Mouse (Mus musculus) hematopoietic stem cell, adult 5-6 weeks (primary cell): ENCODE data around the gene Adora3. TPM values are rescaled to one million over a fixed set of nuclear protein-coding genes. Genes with fewer than 3 reads are reported as not detected.

Source experiments
- ATAC-seq, 2 experiments: fragments of 125-278 bp in 1 of 2; replicated peaks in 1 of 2; 2 replicates each; pipeline ENCODE4 v1.8.0; 2016 to 2017; ENCODE audit warnings: inconsistent platforms in 2 of 2, mild to moderate bottlenecking in 2 of 2, moderate number of reproducible peaks in 2 of 2, low read depth in 1 of 2, moderate TSS enrichment in 1 of 2; ENCODE audit not compliant: low FRiP score in 2 of 2, poor library complexity in 2 of 2, severe bottlenecking in 2 of 2, insufficient read depth in 1 of 2, low TSS enrichment in 1 of 2
- total RNA-seq: library from RNA; stranded (forward); fragments of 172-1452, 232-1000 nt; gene quantifications from 2 replicates; pipeline ENCODE4 v1.2.3, GENCODE M21; 2017

Adora3 gene
- total RNA-seq, 1 experiment from 2014 or later, result not detected

DNA sequence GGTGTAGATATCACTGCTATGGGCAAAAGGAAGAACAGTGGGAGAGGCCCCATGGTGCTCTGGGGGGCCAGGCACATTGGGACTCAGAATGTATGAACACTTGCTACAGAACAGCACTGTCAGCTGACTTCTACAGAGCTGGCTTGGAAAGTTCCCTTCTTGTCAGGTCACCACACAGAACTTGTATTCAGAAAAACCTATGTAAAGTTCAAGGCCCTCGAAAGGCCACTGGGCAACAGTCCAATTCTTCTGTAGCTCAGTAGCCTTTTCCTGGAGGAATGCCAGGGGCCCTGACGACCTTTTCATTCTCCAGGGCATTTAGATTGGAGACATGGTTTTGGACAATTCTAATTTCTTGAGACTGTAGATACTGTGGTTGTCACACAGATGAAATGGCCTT, 2.5 kb upstream of the Adora3 start:
- ATAC-seq, result no peak

DNA sequence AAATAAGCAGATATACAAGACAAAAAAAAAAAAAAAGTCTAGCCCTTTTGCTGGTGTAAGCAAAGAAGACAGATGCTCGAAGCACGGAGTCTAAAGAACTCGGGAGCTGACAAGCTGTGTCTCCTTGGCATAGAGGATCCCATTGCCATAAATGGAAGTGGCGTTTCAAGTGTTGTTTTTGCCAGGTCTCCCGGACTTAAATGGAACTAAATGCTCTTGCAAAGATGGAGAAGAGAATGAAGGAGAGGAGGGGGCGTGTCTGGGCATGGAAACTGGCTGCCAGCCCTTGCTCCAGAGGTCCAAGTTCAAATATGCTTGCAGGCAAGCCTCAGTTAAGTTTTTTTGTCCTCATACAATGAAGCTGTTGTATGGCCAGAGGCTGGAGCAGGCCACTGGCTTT, 1.4 kb downstream of the Adora3 start:
- ATAC-seq, result no peak

DNA sequence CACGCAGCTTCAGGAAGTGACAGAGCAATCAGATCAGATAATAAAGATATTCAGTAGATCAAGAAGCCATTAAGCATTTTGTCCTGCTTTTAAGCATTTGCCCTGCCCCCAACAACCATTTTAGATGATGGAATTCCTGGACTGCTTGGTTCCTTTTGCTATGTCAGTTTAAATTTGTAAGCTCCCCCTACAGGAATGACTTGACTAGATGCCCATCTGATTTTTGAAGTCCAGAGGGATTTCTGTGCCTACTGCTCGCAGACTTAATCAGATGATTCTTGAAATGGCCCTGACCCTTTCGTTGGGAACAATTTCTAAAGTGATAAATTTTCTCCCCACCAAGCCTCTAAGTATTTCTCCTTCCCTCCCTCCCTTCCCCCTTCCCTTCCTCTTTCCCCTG, 1.9 kb downstream of the Adora3 start:
- no peak for ATAC-seq

DNA sequence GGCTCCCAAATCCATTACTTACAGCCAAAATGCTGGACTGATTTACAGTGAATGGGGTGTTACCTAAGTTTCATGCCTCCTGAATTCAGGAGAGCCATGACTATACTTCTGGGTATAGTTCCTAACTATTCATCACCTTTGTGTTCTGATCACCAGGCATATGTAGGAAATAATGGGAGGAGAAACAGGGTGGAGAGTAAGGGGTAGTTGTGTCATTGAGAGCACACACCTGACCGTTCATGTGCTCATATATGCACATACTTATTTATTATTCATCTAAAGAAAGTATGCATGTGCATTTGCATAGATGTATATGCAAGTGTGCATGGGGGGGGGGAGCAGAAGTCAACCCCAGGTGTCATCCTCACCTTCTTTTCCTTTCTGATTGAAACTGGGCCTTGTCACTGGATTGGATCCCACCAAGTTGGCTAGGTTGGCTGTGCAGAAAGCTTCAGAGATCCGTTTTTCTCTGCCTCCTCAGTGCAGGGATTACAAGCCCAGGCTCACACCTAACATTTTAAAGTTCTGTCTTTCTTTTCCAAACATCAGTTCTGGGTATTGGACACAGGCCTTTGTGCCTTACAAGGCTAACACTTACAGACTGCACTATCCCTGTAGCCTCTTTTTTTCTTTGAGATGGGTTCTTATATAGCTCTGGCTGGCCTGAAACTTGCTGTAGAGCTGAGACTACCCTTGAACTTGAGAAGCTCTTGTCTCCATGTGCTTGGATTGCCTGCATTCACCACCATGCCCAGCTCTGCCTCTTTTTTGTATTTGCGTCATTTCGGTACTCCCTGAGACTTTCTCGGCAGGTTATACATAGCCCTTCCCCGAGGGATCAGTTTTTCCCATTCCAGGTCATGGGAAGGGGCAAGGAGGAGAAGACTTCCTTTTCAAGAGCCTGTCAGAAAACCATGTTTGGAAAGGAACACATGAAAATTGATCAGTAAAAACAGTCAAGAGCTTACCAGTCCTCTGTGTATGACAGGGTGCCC, 3.1 kb downstream of the Adora3 start:
- ATAC-seq, result no peak

DNA sequence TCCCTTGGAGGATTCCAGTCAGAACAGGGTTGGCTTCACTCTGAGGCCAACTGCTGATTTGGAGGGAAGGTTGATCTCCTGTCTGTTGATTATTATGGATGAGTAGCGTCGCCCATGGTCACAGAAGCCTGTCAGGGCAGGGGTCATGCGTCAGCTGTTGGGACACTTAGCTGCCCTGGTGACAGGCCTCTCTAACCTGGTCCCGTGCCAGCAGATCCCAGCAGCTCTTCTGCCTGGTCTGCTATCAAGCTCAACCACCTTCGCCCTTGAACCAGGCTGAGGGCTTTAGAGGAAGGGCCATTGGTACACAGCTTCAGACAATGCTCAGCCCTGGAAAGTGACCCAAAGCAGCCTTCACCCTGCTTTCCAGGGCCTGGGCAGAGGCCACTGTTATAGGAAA, 5.4 kb downstream of the Adora3 start:
- no peak for ATAC-seq

DNA sequence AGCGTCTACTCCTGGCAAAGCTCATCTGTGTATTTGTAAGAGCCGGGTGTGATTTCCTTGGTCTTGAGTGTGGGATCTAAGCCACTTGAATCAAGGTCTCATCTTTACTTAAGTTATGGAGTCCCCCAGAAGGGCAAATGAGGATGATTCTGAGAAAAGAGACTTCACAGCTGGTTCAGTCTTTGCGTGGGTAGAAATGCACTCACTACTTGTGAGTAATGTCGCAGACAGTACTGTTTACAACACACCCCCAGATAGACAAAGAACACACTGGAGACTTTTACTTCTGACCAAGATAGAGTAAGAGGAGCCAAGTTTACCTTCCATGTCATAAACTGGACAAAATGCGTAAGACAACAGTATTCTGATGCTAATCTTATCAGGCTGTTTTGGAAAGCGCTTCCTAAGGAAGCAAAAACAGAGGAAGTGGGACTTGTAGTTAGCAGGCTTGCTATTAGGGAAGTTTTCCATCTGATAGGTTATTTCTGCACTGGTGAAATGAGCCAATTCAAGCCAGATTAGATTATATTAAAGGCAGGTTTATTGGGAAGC, 6.7 kb downstream of the Adora3 start:
- ATAC-seq, result no peak

DNA sequence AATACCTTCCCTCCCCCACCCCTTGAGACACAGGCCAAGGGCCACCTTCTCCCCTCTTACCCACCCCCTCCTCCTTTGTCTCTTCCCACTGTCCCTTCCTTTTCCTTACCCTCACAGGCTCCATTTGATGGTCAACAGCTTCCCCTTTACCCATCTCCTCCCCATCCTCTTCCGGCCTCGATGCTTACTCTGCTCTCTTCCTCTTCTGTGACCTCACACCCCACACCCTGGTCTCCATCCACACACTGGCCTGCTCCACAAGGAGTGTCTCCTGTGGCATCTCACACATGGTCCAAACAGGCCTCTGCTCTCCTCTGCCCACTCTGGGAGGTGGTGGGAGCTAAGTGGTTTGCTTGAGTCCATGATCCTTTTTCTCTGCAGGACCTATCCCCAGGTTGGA, 7.3 kb downstream of the Adora3 start:
- ATAC-seq, result 0 out of 4 replicates have a peak, but pooled peaks of 1 of the 2 experiments have one; percentile 42

DNA sequence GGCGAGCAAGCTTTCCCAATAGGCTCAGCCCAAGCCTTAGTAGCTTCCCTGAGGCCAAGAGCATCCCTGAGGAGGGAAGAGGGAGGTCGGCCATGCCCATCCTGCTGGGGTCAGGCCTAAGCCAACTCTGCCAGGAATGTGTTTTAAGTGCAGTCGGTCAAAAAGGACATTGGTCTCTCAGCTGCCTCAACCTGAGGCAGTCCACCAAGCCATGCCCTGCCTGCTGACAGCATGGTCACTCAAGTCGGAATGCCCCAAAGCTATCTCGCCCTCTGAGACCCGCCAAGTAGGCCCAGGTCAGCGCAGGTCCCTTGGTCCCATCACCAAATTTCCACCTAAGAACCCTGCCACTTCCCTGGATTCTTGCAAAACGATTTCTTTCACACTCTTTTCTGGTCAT, 8.1 kb downstream of the Adora3 start:
- ATAC-seq, result no peak

DNA sequence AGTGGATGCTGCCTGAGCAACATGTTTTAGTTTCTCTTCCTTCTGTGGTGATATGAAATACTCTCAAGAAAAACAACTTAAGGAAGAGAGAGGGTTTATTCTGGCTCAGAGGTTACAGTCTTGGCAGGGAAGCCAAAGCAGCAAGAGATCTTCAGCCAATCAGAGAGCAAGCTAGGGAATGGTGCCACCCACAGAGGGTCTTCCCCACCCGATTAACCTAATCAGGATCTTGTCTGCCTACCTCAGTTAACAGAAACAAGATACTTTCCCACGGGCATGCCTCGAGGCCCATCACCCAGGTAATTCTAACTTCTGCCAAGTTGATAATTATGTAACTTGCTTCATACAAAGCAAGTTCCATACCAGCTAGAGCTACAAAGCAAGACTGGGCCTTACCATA, 9.8 kb downstream of the Adora3 start:
- no peak for ATAC-seq

DNA sequence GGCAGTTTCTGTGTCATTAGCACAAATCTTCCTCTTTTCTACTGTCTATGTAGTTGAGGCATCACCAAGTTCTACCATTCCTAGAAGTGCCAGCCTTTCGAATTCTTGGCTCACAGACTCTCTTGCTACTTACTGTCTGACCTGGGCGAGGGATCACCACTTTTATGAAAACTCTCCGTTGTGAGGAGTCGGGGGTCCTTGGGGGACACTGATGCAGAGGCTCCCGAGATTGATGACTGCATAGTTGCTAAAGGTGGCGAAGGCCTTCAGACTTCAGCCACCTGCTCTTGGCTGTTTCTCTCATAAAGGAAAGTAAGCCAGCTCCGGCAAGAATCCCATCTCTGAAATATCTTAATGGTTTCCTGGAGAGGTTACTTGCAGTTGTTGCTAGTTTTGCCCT, 11.4 kb downstream of the Adora3 start:
- ATAC-seq, result no peak

DNA sequence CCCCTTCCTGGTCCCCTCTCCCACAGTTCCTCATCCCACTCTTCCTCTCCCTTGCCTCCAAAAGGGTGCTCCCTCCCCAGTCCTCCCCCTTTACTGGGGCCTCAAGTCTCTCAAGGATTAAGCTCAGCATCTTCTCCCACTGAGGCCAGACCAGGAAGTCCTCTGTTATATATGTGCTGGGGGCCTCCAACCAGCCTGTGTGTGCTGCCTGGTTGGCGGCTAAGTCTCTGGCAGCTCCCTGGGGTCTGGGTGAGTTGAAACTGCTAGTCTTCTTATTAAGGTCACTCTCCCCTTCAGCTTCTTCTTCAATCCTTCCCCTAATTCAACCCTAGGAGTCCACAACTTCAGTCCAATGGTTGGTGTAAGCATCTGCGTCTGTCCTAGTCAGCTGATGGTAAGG, 12.5 kb downstream of the Adora3 start:
- no peak for ATAC-seq

DNA sequence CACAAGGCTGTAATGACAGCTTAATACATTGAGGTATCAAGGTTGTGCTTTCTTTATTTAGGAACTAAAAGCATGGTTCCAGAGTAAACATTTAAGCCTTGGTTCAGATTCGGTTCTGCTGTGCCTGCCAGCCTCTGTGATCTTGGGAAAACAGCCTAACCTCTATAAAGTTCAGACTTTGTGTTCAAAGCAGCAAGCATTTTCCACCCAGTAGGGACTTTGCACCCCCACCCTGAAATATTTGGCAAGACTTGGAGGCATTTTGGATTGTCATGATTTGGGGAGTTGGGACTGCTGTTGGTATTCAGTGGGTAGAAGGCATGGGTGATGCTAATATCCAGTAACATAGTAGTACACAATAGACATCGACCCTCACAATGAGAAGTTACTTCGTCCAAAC, 18.3 kb downstream of the Adora3 start:
- ATAC-seq, result no peak

DNA sequence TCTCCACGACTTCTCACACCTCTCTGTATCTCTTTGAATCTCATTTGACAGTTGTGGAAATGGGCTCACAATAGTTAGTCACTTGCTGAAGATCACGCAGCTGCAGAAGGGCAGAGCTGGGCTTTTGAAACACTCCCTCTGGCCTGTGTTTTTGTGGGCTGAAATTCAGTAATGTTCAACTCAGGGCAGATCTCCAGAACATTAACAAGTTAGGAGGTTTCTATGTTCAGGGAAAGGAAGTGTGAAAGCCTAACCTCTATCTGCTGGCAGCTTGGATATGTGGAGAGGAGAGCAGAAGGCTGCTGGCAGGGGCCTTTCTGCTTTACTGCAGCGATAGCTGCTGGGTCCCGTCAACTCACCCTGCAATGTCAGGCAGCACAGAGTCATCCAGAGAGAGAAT, 19.6 kb downstream of the Adora3 start:
- no peak for ATAC-seq

DNA sequence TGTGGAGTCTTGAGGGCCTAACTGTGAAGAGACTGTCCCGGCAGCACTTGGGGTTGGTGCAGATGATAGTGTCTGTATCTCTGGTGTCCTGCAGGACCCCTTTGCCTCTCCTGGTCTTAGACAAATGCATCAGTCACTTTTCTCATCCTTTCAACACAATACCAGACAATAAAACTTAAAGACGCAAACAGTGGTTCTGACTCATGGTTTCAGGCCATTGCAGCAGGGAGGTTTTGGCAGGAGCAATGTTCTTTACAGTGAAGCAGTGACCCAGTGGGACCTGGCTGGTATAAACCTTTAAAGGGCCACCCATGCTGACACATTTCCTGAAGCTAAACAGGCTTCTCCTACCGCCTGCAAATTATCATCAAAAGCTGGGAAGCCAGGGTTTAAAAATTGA, 20.5 kb downstream of the Adora3 start:
- no peak for ATAC-seq

DNA sequence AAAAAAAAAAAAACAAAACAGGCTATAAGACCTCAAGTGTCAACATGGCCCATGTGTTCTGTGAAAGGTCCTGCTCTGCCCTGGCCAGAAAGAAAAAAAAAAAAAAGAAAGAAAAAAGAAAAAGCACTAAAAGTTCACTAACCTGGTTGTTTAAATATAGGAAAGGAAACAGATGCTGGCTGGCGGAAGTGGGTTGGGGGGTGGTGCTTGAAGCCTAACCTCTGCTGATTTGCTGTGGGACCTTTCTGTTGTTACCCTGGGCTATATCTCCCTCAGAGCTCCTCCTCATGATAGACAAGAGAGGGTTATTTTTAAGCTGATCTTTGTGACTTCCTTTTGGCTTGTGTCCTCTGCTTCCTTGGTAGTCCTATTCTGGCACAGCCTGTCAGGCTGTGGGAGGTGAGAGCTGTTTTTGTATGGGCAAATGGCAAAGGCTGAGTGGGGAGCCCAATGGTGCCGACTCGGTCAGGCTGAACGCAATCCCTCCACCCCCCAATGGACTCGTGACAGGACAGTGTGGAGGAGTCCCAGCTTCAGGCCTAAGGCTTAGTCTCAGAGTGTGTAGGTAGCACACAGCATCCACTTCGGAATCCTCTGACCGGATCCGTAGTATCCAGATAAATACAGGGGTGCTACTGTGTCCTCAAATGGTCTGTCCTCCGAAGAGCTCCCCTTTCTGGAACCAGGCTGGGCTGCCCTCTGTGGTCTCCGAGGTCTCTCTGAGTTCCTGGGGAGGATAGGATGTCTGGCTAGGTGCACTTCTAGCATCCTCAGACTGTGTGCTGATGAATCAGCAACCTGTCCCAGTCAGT, 21.3 kb downstream of the Adora3 start:
- ATAC-seq, result peak; percentile 43 to 62

DNA sequence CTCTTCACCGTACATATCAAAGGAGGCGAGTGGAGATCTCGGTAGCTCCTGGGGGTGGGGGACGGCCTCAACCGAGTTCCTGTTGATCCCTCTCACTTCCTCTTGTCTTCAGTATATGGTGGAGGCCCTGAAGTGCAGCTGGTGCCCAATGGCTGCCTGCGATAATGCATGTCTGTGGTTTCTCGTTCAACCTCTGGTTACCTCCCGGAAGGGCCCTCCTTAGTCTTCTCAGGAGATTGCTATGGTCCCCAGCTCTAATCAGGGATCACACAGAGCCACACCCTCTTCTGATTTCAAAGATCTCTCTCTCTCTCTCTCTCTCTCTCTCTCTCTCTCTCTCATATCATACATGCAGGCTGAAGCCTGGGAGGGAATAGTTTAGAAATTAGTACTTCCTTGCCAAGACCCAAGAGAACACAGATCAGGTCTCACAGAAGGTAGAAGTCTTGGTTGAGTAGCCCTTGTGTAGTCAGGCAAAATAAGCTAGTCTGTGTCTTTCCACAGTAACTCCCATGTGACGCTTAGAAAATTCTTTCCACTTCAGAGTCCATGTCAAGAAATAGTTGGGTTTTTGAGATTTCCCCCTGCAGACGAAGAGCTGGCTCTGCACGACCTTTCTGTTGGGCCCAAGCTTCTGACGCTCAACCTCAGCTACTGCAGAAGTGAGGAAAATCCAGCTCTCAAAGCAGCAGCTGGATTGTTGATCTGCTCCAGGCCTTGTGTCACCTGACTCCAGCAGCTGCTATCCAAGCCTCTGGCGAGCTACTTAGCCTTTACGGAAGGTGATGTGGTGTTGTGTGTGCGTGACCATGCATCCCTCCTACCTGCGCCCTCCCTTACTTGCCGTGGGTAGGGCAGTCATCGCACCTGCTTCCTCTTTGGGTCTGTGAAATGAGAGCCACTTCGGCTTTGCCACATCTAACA, 22.2 kb downstream of the Adora3 start:
- peak; percentile 30; a peak in 3 of 4 replicates for ATAC-seq

DNA sequence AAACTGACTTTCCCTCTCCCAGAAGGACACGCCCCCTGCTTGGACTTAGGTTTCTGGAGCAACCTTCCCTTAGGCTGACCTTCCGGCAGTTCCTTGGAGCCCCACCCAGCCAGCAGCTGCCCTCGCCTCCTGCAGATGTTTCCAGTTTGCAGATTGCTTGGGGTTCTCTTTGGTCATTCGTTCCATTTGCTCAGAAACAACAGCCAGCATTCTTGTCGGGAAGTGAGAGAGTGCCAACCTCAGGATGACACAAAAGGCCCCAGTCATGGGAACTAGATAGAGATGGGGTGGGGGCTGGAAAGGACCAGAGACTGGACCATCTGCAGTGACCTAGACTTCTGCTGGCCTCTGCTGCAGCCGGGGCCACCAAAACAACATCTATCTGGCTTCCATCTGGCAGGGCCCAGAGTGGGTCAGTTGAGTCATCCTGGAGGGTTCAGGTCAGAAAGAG, 23.3 kb downstream of the Adora3 start:
- ATAC-seq, result no peak
